Mouse (Mus musculus) spleen, adult 2 months (tissue): ENCODE data around the gene Arfgef3.

Source experiments
- CTCF ChIP-seq: fragments of 200-500 bp; IDR thresholded peaks from 2 replicates; pipeline ENCODE4 v1.5.1; 2011; ENCODE audit warnings: mild to moderate bottlenecking, inconsistent platforms; ENCODE audit not compliant: insufficient read depth, insufficient read length, insufficient replicate concordance; ENCODE audit errors: extremely low read depth
- POLR2A ChIP-seq: fragments of 200-500 bp; IDR thresholded peaks from 2 replicates; pipeline ENCODE4 v1.6.1; 2011; ENCODE audit warnings: low read depth, low read length, inconsistent platforms

- TF ChIP-seq CTCF (no peak), POLR2A (no peak)
Observed at GRCm38 (mm10) chr10:18728548-18728947, 15.2 kb downstream of the Arfgef3 start.
